Mouse (Mus musculus) hindbrain, embryonic 15.5 days (tissue): ENCODE measurements at regions not wholly inside any gene's neighbourhood (a gene's known extent, or its start where the extent isn't known, plus 50 kb on each side); places are given as distances from the start of the nearest gene placed in this dataset. TPM values are rescaled to one million over a fixed set of nuclear protein-coding genes. Genes with fewer than 3 reads are reported as not detected.
"Not testable (repeated sequence)": the region's sequence is repeated elsewhere in the genome, so short reads cannot be mapped to it uniquely, and the experiment has no call there.

Source experiments
- ATAC-seq: fragments of 200-750 bp; cut with Nextera tagmentation; 2 replicates; pipeline ENCODE4 v1.8.0; 2017; ENCODE audit warnings: low read depth, moderate number of reproducible peaks, moderate TSS enrichment; ENCODE audit not compliant: low FRiP score
- H3K27ac ChIP-seq: fragments of 300-500 bp; sonication (generic); replicated peaks from 2 replicates; pipeline ENCODE4 v1.5.1; 2015; ENCODE audit warnings: mild to moderate bottlenecking, inconsistent platforms
- H3K27me3 ChIP-seq: fragments of 300-500 bp; sonication (generic); 2 replicates; pipeline ENCODE4 v1.6.1; 2015; ENCODE audit warnings: control low read depth, inconsistent platforms
- H3K36me3 ChIP-seq: fragments of 300-500 bp; sonication (generic); 2 replicates; pipeline ENCODE4 v1.6.1; 2015; ENCODE audit warnings: control low read depth, inconsistent platforms
- H3K4me1 ChIP-seq: fragments of 300-500 bp; sonication (generic); replicated peaks from 2 replicates; pipeline ENCODE4 v1.6.1; 2015; ENCODE audit warnings: control low read depth, inconsistent platforms
- H3K4me2 ChIP-seq: fragments of 300-500 bp; sonication (generic); 2 replicates; pipeline ENCODE4 v1.6.1; 2015; ENCODE audit warnings: moderate library complexity, mild to moderate bottlenecking, inconsistent platforms
- H3K4me3 ChIP-seq: fragments of 300-500 bp; sonication (generic); 2 replicates; pipeline ENCODE4 v1.5.1; 2015; ENCODE audit warnings: mild to moderate bottlenecking, inconsistent platforms
- H3K9ac ChIP-seq: fragments of 300-500 bp; sonication (generic); 2 replicates; pipeline ENCODE4 v1.6.1; 2015; ENCODE audit warnings: inconsistent platforms
- H3K9me3 ChIP-seq: fragments of 300-500 bp; sonication (generic); 2 replicates; pipeline ENCODE4 v1.6.1; 2016; ENCODE audit warnings: control low read depth, inconsistent platforms
- WGBS: fragments of 180-500 bp; shearing (Covaris S2); methylation state at CpG from one replicate; pipeline ENCODE4 v1.1.7; 2015; 5-methylcytosine and 5-hydroxymethylcytosine counted together
- microRNA-seq: library from miRNA; unstranded; fragments of <30 nt; microRNA quantifications from one replicate; pipeline ENCODE4, GENCODE M21; 2016

GRCm38 (mm10) chr10:85313331-85313730 lies 73.3 kb upstream of the Btbd11 start:
- not testable (repeated sequence) for H3K27ac ChIP-seq, H3K4me2 ChIP-seq

GRCm38 (mm10) chr10:85320971-85321370 lies 65.6 kb upstream of the Btbd11 start:
- no peak overlapping the region for H3K9ac ChIP-seq
- no peaks in the 10 kb centered on the region for H3K36me3 ChIP-seq
- no peaks in the 10 kb centered on the region for H3K4me1 ChIP-seq
- H3K4me3 ChIP-seq, result no peak overlapping the region
- H3K4me2 ChIP-seq, result no peak overlapping the region
- H3K27me3 ChIP-seq, result no peaks in the 10 kb centered on the region
- no peak for ATAC-seq
- H3K9me3 ChIP-seq, result no peaks in the 10 kb centered on the region
- WGBS, result 72% methylated on average over 1 of the region's 1 CpGs
- H3K27ac ChIP-seq, result no peak overlapping the region

More at GRCm38 (mm10) chr10:85313331-85313730, 73.3 kb upstream of the Btbd11 start:
- not testable (repeated sequence) for H3K4me3 ChIP-seq, H3K9me3 ChIP-seq, H3K36me3 ChIP-seq, H3K27me3 ChIP-seq, H3K4me1 ChIP-seq, H3K9ac ChIP-seq, ATAC-seq
- WGBS, result 97% methylated on average over 10 of the region's 10 CpGs

GRCm38 (mm10) chr10:85322280-85322679 lies 64.3 kb upstream of the Btbd11 start:
- H3K4me1 ChIP-seq, result no peaks in the 10 kb centered on the region
- H3K4me3 ChIP-seq, result no peak overlapping the region
- no peaks in the 10 kb centered on the region for H3K36me3 ChIP-seq
- no peak for ATAC-seq
- 85% methylated on average over 3 of the region's 3 CpGs for WGBS
- no peak overlapping the region for H3K9ac ChIP-seq
- H3K9me3 ChIP-seq, result no peaks in the 10 kb centered on the region
- no peak overlapping the region for H3K4me2 ChIP-seq
- no peaks in the 10 kb centered on the region for H3K27me3 ChIP-seq
- no peak overlapping the region for H3K27ac ChIP-seq

GRCm38 (mm10) chr10:85329382-85329781 lies 57.2 kb upstream of the Btbd11 start:
- 67% methylated on average over 3 of the region's 3 CpGs for WGBS
- Histone ChIP-seq H3K9ac (no peak overlapping the region), H3K4me3 (no peak overlapping the region), H3K27me3 (no peaks in the 10 kb centered on the region), H3K27ac (no peak overlapping the region), H3K36me3 (no peaks in the 10 kb centered on the region), H3K9me3 (no peaks in the 10 kb centered on the region), H3K4me1 (no peaks in the 10 kb centered on the region), H3K4me2 (no peak overlapping the region)
- 0 out of 2 replicates have a peak, but pooled peaks have one; percentile 34 for ATAC-seq

- no peaks in the 10 kb centered on the region for H3K4me1 ChIP-seq
- H3K9me3 ChIP-seq, result no peaks in the 10 kb centered on the region
- no peak overlapping the region for H3K4me3 ChIP-seq
- WGBS, result 10% methylated on average over 13 of the region's 13 CpGs
- H3K9ac ChIP-seq, result no peak overlapping the region
- no peak overlapping the region for H3K27ac ChIP-seq
- 0 out of 2 replicates have a peak, but pooled peaks have one; percentile 15 for ATAC-seq
- H3K4me2 ChIP-seq, result peak overlapping the region; percentile 24
- no peaks in the 10 kb centered on the region for H3K27me3 ChIP-seq
- H3K36me3 ChIP-seq, result no peaks in the 10 kb centered on the region
Measured at GRCm38 (mm10) chr10:85330938-85331691, 55.5 kb upstream of the Btbd11 start.

Small RNA genes lying in the stretch of these regions (microRNA-seq; reads per million reads assigned to microRNA genes)
- gene Gm27392, result not detected
